Mouse (Mus musculus) c-Kit-positive CD71-negative TER-119-negative erythroid progenitor cells, embryonic 14.5 days (primary cell): Measurements from ENCODE around the gene Dhx33.

ENCODE experiments used
- DNase-seq: peaks from one replicate; pipeline ENCODE4 v3.0.0-alpha.2; 2013; ENCODE audit warnings: low read depth

Gene Dhx33

DNA sequence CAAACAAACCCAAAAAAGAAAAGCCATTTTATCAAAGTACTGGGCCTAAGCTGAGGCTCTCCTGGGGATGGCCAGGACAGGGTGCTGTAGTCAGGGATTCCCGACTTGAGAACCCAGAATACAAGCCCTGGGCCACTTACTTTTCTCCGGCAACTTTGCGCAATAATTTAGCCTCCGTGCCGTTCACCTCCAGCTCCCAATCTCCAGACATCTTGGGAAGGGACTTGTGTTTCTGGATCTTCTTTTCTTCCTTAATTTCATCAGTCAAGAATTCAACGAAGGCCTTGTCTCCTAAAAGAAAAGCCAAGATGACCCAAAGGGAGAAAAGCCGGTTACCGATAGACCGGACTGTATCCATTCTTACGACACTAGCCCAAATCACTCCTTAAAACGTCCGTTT, 22.2 kb downstream of the Dhx33 start:
- no peak for DNase-seq

DNA sequence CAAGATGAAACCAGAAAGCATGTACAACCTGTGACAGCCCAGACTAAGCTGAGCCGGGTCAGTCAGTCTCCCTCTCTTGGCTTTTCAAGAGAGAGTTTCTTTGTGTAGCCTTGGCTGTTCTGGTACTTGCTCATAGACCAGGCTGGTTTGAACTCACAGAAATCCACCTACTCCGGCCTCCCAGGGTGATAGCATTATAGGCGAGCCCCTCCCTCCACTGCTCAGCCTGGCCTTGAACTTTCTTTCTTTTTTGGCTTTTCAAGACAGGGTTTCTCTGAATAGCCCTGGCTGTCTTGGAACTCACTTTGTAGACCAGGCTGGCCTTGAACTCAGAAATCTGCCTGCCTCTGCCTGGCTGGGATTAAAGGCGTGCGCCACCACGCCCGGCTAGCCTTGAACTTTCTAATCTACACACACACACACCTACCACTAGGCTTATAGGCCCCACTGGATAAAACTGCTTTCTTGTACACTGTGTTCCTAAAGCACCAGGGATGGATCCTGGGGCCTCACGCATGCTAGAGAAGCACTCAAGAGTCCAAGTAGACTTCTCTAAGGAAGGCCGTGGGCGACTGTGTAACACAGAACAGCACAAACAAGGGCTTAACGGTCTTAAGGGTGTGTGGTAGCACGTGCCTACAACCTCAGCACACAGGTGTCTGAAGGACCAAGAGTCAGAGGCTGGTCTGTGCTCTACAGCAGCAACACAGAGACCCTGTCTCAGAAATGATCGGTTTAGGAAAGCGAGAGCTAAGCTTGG, 23.3 kb downstream of the Dhx33 start:
- no peak for DNase-seq

DNA sequence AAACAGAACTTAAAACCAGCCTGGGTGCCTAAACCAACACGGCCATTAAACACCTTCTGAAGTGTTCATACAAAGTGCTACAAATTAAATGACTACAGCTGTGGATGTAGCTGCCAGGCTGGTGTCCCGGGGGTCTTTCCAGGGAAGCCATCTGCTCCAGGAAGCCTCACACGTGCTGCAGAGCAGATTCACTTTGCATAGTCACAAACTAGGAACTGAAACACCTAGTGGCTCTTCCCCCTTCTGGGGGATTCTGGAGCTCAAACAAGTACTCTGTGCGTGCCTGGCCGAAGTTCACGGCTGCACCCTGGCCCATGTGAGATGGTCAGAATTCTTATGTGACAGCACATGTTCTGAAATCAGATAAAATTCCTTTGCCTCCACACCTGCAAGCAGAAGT, 24.0 kb downstream of the Dhx33 start:
- DNase-seq: no peak

DNA sequence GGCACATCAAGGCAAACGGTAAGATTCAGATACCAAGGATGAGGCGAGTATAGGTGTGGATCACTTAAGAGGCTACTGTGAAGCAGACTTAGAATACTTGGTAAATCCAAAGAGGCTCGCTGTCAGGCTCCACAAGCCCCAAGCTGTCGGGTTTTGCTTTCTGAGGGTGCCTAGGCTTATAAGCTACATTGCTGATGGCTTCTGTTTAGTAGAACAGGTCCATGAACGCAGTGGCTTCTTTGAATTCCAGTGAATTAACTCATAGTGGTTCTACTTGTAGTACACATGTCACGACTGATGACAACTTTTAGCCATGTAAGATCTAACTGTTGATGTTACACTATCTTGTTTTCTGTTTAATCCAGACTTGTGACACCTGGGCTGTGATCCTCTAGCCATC, 26.9 kb downstream of the Dhx33 start:
- no peak for DNase-seq

DNA sequence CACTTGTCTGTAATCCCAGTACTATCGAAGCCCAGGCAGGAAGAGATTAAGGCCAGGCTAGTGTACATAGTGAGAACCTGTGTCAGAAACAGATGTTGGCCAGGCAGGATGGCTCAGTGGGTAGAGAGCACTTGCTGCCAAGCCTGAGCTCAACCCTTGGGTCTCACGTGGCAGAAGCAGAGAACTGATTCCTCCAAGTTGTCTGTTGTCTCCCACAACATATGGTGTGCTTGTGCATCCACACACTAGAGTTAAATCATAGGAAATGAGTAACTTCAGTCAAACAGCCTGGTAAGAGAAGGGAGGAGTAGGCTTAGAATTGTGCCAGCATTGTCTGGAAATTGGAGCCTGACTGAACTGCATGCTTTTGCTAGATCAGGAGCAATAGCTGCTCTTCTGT, 29.0 kb downstream of the Dhx33 start:
- DNase-seq: no peak

DNA sequence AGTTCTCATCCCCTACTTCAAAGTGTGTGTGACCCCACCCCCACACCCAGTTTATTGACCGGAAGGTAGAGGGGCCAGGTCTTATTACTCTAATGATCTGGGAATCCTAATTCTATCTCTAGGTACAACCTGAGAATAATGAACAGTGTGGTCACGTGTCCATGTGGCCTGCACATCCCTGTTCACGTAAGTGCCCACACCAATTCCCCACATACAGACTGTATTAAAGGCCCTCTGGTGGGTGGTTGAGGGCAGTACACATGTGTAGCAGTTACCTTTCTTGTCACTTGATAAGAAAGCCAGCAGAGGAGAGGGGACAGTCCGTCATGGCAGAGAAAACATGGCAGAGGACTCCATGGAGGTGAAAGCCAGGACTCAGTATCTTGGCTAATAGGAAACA, 30.3 kb downstream of the Dhx33 start:
- DNase-seq: no peak

DNA sequence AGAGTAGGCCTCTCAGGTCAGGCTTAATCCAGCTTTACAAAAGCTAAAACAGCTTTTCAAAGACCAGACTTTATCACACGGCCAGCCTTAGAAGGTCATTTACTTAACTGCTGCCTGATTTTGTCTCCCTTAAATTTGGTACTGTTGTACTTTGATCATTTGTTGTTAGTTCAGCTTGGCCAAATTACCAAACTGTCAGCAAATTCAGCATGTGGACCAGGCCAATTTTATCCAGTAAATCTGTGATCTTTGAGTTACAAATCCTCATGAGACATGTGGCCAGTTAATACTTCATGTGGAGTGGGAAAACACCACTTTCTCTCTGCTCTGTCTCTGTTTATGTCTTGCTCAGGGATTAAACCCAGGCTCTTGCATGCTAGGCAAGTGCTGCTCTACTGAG, 31.7 kb downstream of the Dhx33 start:
- DNase-seq: no peak

DNA sequence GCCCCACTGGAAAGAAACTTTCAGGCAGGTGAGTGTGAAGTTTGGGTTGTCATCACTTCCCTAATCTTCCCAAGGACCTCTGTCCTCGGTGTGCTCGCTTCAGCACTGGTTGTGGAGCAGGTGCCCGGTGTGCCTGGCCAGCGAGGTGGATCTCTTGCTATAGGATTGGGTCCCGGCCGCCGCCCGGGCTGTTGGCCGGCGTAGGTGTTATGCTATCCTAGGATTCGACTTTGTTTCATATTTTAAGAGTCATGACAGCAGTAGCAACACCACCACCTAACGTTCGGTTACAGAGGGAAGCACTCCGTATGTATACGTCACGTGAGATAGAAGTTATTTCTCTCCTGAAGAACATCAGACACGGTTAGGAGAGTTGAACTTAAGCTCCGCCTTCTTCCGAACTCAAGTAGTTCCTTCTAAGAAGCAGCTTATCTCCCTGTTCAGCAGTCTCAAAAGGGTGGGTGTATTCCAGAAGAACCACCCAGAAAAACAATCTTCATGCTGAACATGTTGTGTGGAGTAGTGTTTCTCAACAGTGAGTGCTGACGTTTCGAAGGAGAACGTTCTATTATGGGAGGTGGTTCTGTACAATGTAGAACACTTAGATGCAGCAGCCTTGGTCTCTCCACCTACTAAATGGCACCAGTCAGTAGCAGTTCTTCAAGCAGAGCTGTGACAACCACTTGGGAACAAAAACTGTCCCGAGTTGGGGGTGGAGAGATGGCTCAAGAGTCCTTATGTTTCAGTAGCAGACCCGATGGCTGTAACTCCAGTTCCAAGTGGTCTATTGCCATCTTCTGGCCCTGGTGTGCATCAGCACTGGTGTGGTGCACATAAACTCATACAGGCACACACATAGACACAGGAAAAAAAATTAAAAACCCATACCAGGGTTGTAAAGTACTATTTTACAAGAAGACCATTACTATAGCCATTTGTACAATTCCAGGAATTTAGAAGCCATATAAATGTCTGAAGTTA, 33.4 kb downstream of the Dhx33 start:
- peak; percentile 53 for DNase-seq

DNA sequence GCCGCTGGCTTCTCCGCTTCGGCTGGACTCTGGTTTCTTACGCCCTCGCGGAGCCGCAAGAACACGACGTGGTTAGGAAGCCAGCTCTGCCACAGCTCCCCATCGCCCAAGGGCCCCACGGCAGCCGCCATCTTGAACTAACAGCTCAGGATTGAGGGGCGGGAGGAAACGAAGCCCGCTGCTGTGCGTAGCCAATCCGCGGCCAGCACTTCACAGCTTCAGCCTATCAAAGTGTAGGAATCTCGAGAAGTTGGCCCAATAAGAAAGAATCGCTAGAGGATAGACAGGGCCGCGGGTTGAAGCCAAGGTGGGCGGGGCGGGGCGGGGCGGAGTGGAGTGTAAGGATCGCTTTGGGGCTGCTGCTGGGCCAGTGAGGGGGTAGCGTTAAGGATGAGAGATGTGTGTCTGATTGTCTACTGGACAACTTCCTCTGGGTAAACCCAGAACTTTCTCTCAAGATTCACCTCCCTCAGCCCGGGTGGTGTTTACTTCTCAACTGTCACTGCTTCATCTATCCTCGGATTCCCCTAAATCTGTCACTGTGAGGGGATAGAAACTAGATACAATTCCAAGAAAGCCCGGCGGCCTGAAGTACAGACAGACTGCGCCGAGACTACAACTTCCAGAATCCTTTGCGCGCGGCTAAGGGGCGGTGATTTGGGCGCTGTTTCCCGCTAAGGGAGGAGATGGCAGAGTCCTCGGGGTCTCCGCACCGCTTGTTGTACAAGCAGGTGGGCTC, 34.2 kb downstream of the Dhx33 start, which contains the start of the genes Nup88 and Rpain:
TSS of gene Nup88 (minus strand) at position 153 of the 739 bp plus-strand sequence.
TSS of gene Rpain (plus strand) at position 393 of the 739 bp plus-strand sequence.
- peak; percentile 90 for DNase-seq

DNA sequence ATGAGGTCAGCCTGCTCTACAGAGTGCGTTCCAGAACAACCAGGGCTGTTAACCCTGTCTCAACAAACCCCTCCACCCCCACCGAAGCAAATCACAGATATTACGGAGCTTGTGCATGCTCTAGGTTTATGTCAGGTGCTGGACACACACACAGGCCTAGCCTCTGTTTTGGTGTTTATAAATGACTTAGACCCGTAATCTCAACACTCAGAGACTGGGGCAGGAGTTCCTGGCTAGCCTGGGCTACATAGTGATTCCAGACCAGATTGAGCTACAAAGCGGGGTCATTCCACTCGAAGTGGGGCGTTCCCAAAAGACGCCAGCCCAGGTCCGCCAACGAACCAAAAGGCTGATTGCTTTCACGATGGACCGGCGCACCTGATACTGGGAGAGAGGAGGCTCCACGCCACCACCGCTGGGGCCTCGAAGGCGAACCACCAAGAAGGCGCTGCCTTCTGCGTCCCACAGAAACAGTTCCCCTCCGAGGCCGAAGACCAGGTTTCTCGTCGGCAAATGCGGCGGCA, 34.9 kb downstream of the Dhx33 start:
- no peak for DNase-seq

DNA sequence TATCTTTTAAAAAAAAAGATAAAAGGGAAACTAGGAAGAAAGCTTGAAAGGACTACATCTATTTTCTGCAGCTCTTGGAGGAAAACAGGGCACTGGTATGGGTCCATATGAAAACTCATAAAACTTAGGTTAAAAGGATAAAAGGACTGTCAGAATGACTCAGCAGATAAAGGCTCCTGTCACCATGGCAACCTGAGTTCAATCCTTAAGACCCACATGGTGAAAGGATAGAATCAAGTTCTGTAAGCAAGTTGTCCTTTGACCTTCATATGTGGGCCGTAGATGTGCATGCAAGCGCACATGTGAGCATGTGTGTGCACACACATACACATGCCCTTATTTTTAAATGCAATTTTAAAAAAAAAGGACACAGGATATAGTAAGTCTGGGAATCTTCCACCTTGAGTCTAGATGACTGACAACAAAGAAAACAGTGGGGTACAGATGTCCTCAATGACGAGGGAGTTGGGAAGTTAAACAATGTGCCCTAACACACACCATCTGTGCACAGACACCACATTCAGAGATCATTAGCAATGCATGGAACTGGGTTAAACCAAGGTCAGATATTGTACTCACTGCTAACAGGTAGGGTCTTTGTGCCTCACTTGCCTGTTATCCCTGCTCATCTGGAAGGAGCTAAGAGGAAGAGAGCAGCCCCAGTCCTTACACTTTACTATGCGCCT, 39.9 kb downstream of the Dhx33 start:
- DNase-seq: no peak

DNA sequence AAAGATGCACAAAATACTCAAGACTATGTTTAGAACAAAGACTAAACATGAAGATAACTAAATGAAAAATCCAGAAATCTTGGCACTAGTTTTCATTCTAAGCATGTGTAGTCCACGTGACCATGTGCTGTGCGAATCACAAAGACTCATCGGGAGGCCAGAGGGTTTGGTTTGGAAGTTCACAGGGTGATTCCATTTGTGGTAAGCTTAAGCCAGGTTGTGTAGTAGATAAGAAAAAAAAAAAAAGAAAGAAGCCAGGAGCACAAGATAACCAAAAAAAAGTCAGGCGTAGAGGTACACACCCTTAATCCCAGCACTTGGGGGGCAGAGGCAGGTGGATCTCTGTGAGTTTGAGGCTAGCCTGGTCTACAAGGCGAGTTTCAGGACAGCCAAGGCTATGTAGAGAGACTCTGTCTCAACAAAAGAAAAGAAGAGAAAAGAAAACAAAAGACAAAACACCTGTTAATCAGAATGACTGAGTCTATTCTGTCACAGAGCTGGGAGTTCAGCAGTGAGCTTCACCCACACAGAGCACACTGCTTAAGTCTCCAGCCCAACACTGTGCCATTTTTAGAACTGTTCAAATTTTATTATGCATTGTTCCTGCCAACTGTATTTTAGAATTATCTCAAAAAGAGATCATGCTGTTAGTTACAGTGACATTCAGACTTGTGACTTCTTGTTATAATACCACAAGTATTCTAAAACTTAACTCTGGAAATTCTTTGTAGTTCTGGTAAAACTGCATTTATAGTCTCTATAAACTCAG, 43.3 kb downstream of the Dhx33 start:
- no peak for DNase-seq

DNA sequence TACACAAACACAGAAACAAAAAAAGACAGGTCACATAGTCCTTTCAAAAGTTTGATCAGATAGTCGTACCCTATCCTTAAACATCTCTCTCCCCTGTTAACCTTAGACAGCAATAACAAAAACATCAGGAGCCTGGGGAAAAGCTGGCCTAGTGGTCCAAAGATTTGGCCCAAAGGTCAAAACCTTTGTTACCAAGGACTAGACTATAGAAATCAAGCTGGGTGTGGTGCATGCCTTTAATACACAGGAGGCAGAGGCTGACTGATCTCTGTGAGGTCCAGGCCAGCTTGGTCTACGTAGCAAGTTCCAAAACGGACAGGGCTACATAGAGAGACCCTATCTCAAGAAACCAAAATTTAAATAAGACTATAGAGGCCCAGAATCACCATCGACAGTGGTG, 49.5 kb downstream of the Dhx33 start:
- no peak for DNase-seq

DNA sequence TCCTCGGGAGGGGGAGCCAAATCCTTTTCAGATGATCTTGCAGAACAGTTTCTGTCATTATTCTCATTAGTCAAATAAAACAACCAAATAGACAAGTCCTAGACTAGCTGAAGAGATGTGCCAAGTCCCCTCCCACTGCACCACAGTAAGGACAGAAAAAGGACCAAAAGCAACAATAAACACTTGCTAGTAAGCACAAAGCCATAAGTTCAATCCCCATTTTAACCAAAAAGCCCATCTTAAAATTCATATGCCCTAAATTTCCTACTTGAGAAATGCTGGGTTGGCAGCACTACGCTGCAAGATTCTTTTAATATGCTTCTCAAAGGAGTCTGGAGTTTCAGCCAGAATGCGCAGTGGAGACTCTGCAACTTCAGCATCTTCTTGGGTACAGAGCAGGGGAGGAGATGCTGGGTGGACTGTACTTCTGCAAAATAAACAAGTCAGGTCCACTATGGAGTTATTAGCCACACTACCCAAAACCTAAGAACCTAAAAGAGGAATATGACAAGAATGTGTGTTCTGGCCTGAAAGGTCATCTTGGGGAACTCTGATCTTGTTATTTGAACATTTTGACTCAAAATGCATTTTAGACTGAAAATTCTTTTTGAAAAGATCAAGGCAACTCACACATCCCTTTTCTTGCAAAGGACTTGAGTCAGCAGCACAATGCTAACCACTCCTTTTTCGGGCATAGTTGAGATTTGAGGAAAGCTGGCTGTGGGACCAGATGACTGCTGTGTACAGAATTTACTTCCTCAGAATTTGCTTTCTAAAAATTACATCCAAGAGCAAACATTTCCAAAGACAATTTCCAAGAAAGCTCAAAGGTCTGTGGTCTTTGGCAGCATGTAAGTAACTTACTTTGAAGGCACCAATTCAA, 59.1 kb downstream of the Dhx33 start:
- DNase-seq: no peak

DNA sequence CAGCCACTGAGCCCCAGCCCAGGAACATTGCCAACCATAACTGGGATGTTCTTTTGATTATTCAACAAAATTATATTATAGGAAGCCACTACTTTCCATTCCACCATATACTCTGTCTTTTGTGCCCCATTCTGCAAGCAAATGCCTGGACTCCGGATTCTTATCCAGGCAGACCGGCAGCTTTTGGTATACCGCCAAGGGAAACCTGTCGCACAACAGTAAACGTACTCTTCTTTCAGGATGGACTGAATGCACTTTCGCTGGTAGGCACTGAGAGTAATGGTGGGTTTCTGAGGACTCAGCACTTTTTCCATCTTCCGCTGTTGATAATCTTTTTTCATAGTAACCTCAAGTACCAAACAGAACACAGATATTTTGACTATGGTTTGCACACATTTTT, 60.6 kb downstream of the Dhx33 start:
- DNase-seq: no peak

DNA sequence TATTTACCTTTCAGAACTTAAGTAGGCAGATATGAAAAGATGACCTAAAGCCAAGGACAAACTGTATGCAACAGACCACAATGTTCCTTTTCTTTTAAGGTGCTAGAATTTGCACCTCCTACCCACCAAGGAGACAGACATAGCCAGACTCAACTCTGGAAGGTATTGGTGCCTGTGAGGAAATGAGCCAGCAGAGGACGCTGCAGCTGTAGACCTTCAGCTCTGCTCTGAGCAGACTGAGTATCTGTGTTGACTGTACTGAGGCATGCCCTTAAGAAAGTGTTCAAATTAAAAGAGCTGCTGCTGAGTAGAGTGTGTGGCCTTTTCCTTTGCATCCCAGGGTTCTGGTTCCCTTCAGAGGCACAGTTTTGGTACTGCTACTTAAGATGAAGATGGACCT, 61.6 kb downstream of the Dhx33 start:
- no peak for DNase-seq

DNA sequence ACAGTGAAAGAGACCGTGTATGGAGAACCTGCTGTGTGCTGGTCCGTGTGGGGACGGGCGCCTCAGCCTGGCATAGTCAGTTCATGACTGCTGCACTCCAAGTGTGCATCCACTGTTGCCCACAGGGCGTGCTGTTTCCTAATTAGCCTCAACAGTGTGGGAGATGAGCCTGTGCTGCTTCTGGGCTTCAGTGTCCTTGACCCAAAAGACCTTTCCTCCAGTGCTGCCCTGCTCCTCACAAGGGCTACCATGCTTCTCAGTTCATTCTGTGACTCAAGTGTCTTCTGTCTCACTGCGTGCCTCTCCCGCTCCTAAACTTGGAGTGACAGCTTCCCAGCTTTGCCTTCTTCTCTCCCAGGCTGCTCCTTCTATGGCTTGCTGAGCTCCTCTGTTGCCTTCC, 68.9 kb downstream of the Dhx33 start:
- no peak for DNase-seq
